Mouse (Mus musculus) layer of hippocampus, adult 9-11 months (tissue): ENCODE results near the gene Ch25h.

Experiments used
- DNase-seq: peaks from one replicate; pipeline ENCODE4 v3.0.0; 2022

Ch25h gene

DNA sequence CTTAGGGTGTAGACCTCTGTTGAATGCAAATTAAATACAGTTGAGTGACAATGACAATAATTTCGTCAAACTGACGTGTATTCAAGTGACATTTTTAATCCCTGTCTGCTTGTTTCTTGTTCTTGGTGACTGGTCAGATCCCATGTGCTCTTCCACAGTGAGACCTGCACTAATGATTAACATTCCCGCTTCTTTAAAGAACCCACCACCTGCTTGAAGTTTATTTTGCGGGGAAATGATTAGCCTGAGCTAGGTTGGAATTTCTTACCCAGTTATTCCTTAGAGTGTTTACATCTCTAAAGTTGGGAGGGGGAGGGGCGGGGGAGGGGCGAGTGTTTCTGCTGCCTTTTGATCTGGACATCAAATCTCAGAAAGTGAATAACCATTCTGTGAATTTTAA is 6.7 kb downstream of the Ch25h start:
- DNase-seq, result no peak

DNA sequence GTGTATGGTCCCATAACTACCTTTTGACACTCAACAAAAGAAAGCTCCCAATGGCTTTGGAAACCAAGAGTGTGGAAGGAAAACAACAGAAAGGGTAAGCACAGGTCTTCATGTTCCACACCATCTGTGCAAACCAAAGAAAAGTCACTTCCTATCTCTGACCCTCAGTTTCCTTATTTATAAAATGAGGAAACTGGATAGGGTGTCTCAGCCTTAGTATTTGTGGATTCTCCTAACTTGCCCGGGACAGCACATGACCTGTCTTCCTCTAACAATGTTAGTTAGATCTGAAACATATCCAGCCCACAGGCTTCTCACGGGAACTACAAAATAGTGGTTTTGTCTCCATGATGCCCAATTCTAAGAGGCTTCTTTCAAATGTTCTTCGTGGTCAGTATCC is 10.5 kb downstream of the Ch25h start:
- DNase-seq, result no peak

DNA sequence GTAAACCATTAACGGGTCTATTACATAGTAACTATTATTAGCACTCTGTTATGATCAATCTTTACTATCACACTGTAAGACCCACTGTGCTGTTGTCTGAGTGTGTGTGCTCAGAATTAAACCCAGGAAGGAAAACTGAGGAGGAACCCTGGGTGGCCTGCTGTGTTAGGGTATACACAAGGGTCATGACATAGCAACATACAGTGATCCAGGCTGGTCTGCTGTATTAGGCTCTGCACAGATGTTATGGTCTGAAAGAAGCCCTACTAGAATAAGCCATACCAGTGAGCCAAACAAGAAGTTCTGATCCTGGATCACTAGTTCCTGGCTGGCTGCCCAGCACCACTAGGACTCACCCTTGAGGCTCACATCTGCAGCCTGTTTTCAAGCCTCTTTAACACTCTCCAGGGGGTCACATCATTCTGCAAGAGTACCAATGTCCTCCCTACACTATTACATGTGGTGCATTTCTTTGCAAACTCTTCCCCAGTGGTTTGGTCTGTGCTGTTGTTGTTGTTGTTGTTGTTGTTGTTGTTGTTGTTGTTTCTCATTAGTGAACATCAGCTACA is 13.4 kb downstream of the Ch25h start:
- no peak for DNase-seq

DNA sequence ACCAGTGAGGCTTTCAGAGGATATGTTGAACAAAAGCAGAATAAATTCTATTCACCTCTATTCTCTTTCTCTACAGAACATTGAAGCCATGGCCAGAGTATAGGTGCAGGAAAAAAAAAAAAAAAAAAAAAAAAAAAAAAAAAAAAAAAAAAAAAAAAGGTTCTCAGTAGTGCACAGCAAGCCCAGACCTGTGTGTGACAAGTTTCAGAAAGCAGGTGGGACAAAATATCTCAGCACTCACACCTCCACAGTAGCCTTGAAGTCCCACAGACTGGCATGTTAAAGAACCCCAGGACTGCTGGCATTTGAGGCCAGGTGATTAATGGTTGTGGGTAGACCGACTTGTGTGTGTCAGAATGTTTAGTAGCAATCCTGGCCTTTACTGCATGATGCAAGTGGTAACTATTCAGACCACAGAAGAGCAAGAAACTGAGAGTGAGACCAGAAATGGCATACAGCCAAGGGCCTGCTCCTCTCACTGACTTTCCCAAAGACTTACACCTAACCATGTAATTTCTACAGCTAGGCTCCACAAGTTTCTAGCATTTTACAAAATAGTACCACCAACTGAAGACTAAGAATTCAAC is 24.1 kb downstream of the Ch25h start:
- no peak for DNase-seq

DNA sequence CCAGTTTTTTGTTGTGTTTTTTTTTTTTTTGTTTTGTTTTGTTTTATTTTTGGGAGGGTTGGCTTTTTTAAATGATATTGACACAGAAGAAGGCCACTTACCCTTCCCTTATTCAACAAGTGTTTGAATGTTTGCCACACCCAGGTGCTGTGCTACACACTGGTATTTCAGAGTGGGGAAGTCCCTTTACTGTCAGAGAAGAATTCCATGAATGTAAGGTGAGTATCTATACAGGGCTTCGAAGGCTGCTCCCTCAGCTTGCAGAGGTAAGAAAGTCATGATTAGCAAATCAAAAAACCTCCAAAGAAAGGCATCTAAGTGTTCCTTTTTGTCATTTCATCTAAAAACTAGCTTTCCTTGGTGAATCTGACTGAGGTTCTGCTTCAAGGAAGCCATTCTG is 26.1 kb downstream of the Ch25h start:
- DNase-seq, result no peak

DNA sequence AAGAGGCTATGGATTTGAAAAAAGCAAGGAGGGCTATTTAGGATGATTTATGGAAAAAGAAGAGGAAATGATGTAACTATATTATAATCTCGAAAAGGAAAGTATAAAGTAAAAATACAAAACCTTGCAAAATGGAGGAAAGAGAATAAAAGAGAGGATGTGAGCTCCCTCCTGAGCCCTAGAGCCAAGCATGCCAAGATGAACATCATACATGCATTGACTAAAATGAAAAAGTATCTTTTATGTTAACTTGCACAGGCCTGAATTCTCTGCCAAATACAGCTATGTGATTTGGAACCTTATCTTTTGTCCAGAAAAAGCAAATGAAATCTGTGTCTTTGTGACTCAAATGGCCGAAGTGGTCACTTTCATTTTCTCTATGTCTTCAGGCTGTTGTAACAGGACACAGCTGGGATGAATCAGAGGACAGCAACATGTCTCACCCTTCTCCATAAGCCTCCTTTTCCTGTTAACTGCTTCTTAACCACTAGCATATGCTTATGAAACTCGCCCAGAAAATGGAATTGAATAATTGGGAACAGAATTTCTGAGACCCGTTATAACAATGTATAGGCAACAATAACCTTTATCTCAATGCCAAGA is 29.5 kb downstream of the Ch25h start:
- no peak for DNase-seq

DNA sequence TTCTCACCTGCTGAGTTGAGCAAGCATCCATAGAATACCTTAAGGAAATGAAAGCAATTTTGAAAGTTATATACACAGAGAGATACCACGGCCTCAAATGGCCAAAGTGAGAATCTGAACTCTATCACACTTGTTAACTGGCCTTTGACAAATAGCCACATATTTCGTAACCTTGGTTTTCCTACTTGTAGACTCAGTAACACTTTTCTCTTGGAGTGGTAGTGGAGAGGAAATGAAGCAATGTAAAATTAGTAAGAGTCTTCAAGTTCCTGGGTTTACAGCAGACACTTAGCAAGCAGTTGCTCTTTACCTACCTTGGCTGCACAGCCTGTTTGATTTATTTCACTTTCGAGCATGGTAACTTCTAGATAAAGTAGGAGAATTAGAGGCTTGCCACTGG is 30.2 kb downstream of the Ch25h start:
- DNase-seq, result no peak

DNA sequence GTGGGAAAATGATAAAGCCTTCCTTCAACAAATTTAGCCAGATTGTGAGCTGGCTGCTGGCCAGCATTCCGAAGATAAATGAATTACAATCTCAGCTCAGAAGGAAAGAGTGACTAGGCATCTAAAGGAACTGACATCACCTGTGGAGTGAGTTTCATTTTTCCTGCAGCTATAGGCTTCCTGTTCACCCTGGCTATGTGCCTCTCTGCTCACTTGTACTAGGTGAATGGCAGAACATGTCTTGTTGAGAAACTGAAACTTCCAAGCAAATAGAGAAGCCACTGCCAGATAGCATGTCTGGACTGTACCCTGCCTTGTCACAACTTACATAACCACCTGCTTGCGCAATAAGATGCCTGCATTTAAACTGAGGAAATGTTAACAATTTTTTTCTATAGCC is 33.0 kb downstream of the Ch25h start:
- DNase-seq, result peak; percentile 59

DNA sequence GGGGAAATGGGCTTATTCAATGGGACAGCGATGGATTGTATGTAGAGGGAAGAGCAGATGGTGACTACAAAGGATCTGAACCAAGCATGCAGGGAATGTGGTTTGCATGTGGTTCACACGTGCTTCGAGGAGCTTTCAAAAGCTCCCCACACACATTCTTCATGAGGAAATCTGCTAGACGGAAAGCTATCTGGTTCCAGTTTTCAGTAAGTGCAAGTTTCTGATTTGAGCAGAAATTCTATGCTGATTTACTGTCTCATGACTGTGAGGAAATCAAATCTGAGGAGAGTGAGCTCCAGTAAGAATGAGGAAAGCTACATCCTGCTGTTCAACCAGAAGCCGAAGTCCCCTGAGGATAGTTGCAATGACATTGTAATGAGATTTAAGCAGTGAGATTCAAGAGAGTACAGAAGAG is 39.8 kb downstream of the Ch25h start:
- no peak for DNase-seq

DNA sequence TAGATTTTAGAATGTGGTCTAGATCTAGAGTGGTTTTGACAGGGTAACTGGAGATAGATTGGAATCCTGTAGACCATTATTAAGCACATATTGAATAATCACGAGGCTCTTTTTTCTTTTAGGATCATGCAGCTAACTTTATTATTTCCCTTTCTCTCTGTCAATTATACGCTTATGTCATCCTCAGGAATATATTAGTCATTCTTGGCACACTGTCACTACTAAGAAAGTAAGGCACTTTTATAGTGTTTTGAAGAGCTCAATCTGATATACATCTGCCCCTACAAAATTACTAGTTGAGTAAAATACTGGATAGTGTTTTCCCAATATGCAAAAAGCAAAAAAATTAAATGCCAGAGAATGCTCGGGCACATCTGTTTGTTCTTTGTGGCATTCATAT is 43.6 kb downstream of the Ch25h start:
- no peak for DNase-seq

DNA sequence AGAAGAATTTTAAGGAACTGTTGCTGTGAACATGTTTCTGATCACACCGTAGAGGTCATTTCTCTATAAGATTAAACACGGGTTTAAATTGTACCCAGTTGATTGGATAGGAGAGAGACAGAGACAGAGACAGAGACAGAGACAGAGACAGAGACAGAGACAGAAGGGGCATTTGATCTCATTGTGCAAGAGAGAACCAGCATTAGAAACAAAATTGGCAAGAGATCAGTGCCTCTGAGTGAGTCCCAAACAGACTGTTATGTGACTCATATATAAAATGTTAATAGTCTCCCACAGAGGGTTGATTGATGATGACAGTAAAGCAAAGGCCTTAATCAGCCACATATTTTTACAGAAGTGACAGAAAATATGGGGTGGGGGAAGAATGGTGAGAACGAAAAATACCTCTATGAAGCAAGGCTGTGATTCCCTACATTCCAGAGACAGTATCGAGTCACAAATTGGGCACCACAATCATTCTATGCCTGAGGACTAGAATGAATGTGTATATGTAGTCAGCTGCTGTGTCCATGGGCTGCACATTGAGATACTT is 51.1 kb downstream of the Ch25h start:
- DNase-seq, result no peak
